Mouse (Mus musculus) myocyte (in vitro differentiated cells): ENCODE data around the gene Riok2.

Experiments
- CEBPB ChIP-seq: IDR thresholded peaks from 2 replicates; pipeline ENCODE4 v1.6.1; 2011; ENCODE audit warnings: mild to moderate bottlenecking, moderate library complexity; ENCODE audit not compliant: poor library complexity, insufficient read depth, severe bottlenecking
- E2F4 ChIP-seq: IDR thresholded peaks from one replicate; pipeline ENCODE4 v1.6.1; 2011; ENCODE audit warnings: mild to moderate bottlenecking, control low read depth, moderate library complexity; ENCODE audit not compliant: insufficient read depth
- MYOD1 ChIP-seq, 3 experiments: IDR thresholded peaks; one replicate each; pipeline ENCODE4 v1.6.1; 2011; ENCODE audit warnings: control low read depth in 2 of 3, low read depth in 2 of 3, mild to moderate bottlenecking in 2 of 3, moderate library complexity in 1 of 3; ENCODE audit not compliant: insufficient read length in 2 of 3, control insufficient read depth in 1 of 3
- MYOG ChIP-seq, 3 experiments: IDR thresholded peaks; one replicate each; pipeline ENCODE4 v1.6.1; 2011; ENCODE audit warnings: control low read depth in 2 of 3, low read depth in 2 of 3, mild to moderate bottlenecking in 2 of 3; ENCODE audit not compliant: insufficient read length in 2 of 3, control insufficient read depth in 1 of 3, insufficient read depth in 1 of 3
- POLR2A ChIP-seq: IDR thresholded peaks from one replicate; pipeline ENCODE4 v1.6.1; 2011; ENCODE audit warnings: low read depth, mild to moderate bottlenecking, control low read depth, moderate library complexity; ENCODE audit not compliant: insufficient read length
- POLR2AphosphoS2 ChIP-seq: IDR thresholded peaks from one replicate; pipeline ENCODE4 v1.6.1; 2011; ENCODE audit warnings: low read depth, control low read depth; ENCODE audit not compliant: insufficient read length
- REST ChIP-seq: IDR thresholded peaks from one replicate; pipeline ENCODE4 v1.6.1; 2011; ENCODE audit warnings: mild to moderate bottlenecking, control low read depth, moderate library complexity; ENCODE audit not compliant: insufficient read depth, insufficient read length
- SRF ChIP-seq: IDR thresholded peaks from one replicate; pipeline ENCODE4 v1.6.1; 2011; ENCODE audit warnings: low read depth; ENCODE audit not compliant: control insufficient read depth, insufficient read length
- TCF12 ChIP-seq: IDR thresholded peaks from one replicate; pipeline ENCODE4 v1.6.1; 2011; ENCODE audit warnings: mild to moderate bottlenecking, control low read depth; ENCODE audit not compliant: poor library complexity, insufficient read depth, severe bottlenecking
- TCF3 ChIP-seq: IDR thresholded peaks from one replicate; pipeline ENCODE4 v1.6.1; 2011; ENCODE audit warnings: low read depth, control low read depth; ENCODE audit not compliant: insufficient read length
- USF1 ChIP-seq: IDR thresholded peaks from one replicate; pipeline ENCODE4 v1.6.1; 2011; ENCODE audit warnings: low read depth, mild to moderate bottlenecking, control low read depth, moderate library complexity

- no peak for TF ChIP-seq POLR2AphosphoS2
- TF ChIP-seq POLR2A = no peak
- no peak for TF ChIP-seq TCF12
- TF ChIP-seq TCF3 = no peak
- no peak for TF ChIP-seq E2F4
- TF ChIP-seq MYOG (IDR thresholded peaks at IDR 0.05; ENCODE audit: control insufficient read depth in 1 of 3, insufficient read depth in 1 of 3, insufficient read length in 2 of 3, low read depth in 2 of 3) = no peak
- no peak for TF ChIP-seq MYOD1 (IDR thresholded peaks at IDR 0.05; ENCODE audit: control insufficient read depth in 1 of 3, insufficient read length in 2 of 3, low read depth in 2 of 3)
- no peak for TF ChIP-seq USF1
- no peak for TF ChIP-seq CEBPB
- TF ChIP-seq REST = no peak
- no peak for TF ChIP-seq SRF
Observed at GRCm38 (mm10) chr17:17412176-17412575, 38.1 kb downstream of the Riok2 start.
